Mouse (Mus musculus) embryonic fibroblast, embryonic 13.5 days (primary cell): ENCODE results near the gene Dbn1. TPM values are rescaled to one million over a fixed set of nuclear protein-coding genes. Genes with fewer than 3 reads are reported as not detected.
A peak's percentile ranks its signal among the peaks of the same experiment; 100 is the strongest.

Experiments
- H3K27ac ChIP-seq: 2 replicates; pipeline ENCODE4 v1.5.1; 2012; ENCODE audit warnings: low read length, control low read depth, inconsistent platforms; ENCODE audit not compliant: insufficient read depth
- H3K4me1 ChIP-seq: 2 replicates; pipeline ENCODE4 v1.6.1; 2011; ENCODE audit warnings: low read length; ENCODE audit not compliant: control insufficient read depth, insufficient read depth
- H3K4me3 ChIP-seq: 2 replicates; pipeline ENCODE4 v1.5.1; 2011; ENCODE audit warnings: mild to moderate bottlenecking, control low read depth, low read length; ENCODE audit not compliant: insufficient read depth
- CTCF ChIP-seq: IDR thresholded peaks from 2 replicates; pipeline ENCODE4 v1.5.1; 2011; ENCODE audit warnings: mild to moderate bottlenecking, control low read depth, low read length, moderate library complexity, borderline replicate concordance; ENCODE audit not compliant: insufficient read depth
- POLR2A ChIP-seq: IDR thresholded peaks from 2 replicates; pipeline ENCODE4 v1.6.1; 2011; ENCODE audit warnings: low read depth, mild to moderate bottlenecking, control low read depth, low read length, moderate library complexity
- polyA plus RNA-seq: library from polyadenylated mRNA; stranded (reverse); fragments of >200 nt; gene quantifications from 2 replicates; pipeline ENCODE4 v1.2.4, GENCODE M21; 2011; ENCODE audit warnings: low read depth; ENCODE audit not compliant: missing spikeins, insufficient read length

The Dbn1 gene
- polyA plus RNA-seq, 1 experiment, result 105 TPM

DNA sequence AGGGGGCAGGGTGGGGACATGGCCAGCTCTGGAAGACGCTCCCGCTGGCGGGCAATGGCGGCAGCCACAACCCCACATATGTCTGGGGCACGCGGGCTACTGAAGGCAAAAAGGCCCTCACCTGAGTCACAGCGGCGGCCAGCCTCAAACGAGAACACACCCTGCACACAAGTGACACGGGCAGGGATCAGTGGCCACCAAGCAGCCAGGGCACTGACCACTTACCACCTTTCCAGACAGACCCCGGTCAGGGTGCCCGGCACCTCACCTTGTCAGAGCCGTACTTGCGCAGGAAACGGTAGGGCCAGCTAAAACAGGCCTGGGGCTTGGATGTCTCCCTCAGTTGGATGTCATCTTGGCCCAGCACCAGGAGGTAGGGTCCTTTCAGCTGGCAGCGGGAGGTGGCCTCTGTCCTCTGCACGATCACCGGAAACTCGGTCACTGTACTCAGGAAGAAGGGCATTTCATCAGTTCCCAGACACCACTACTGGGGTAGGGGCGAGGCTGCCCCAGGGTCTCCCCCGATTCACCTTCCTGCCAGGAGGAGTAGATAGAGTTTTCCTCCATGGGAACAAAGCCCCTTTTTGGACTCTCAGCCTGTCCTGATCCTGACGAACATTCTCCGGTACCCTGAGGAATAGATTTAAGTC, 36.2 kb upstream of the Dbn1 start:
- no peak for TF ChIP-seq CTCF
- TF ChIP-seq POLR2A, result no peak
- Histone ChIP-seq H3K27ac (no peak overlapping the region), H3K4me3 (no peak overlapping the region), H3K4me1 (no peaks in the 10 kb centered on the region)

DNA sequence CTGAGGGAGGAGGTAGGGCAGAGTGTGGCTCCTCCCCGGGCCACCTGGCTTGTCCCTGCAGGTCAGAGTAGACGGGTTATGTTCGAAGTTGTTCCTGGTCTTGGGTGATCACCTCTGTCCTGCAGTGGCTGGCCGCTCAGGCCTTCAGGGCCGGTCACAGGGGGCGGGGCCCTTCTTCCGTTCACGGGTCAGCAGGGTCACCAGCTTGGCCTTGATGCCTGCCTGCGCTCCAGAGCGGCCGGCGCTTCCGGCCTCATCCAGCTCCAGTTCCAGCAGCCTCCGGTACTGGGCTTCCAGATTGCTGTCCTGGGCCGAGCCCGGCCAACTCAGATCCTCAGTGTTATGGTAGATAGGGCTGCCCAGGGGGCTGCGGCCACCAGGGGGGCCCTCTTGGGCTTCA, 35.4 kb upstream of the Dbn1 start:
- H3K4me1 ChIP-seq, result no peaks in the 10 kb centered on the region
- TF ChIP-seq POLR2A (no peak), CTCF (no peak)
- no peak overlapping the region for H3K27ac ChIP-seq
- H3K4me3 ChIP-seq, result no peak overlapping the region

DNA sequence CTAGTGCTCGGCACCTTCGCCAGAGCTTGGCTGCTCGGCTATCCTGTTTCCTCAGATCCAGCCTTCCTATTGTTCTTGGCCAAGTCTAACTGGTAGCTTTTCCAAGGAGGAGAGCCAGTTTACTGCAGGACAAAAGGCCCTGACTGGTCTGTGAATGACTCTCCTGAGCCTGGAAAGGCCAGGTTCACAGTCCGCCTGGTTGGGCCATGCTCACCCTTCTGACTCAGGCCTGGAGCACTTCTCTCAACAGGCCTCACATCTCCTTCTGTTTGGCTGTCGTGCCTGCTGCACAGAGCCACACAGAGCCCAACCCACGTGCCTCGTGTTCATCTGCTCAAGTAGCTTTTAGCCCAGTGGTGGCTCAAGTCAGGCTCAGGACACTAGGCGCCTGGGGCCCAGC, 34.8 kb upstream of the Dbn1 start:
- no peak for TF ChIP-seq CTCF
- Histone ChIP-seq H3K27ac (no peak overlapping the region), H3K4me1 (no peaks in the 10 kb centered on the region), H3K4me3 (no peak overlapping the region)

DNA sequence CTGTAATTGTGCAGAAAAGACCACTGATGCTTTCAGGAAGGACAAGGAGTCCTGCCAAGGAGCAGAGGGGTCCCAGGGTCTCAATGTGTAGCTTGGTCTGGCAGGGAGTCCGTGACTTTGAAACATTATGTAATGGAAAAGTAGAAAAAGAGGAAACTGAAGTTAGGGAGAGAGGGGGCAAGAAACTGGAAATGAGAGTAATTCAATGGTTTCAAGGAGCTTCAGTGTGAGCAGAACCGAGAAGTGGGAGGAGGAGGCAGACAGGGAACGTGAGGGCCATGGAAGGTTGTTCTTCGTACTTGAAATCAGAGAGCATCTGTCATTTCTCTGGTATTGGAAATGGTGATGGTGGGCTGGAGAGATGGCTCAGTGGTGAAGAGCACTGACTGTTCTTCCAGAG, 31.7 kb upstream of the Dbn1 start:
- Histone ChIP-seq H3K4me1 (no peaks in the 10 kb centered on the region), H3K27ac (no peak overlapping the region), H3K4me3 (no peak overlapping the region)
- TF ChIP-seq POLR2A (no peak), CTCF (no peak)

DNA sequence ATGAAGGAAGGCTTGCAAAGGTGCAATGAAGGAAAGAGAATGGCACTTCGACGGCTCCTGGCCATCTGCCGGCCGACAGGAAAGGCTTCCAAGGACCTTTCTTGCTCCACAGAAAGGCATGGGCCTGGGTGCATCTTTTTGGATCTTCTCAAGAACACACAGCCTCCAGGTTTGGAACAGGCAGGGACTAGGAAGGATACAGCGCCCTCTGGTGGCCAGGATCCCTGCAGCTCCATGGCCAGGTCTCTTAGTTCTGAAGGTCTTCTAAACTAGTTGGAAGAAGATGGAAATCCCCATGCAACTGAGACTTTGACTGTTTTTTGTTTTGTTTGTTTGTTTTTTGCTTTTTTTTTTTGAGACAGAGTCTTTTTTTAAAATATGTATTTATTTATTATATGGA, 29.0 kb upstream of the Dbn1 start:
- TF ChIP-seq CTCF (peak; percentile 80; the same call in 1 of the 2 replicates), POLR2A (no peak)
- H3K27ac ChIP-seq, result no peak overlapping the region
- H3K4me1 ChIP-seq, result no peaks in the 10 kb centered on the region
- no peak overlapping the region for H3K4me3 ChIP-seq

DNA sequence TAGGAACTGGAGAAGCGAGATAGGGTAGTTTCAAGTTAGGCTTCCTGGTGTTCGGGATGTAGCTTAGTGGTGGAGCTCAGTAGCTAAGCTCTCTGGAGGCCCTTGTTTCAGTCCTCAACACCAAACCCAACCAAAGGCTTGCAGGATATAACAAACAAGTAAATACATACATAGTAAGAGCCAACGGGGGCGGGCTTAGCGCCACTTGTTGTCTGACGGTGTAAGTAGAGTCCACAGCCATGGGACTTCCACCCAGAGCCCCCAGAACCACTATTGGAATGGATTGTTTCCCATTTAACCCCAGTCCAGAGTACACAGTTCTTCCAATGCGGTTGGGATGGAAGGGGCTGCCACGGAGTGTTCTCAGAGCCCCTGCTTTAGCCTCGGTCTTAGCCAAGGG, 25.9 kb upstream of the Dbn1 start:
- H3K4me3 ChIP-seq, result 0 out of 2 replicates have a peak overlapping the region, but pooled peaks have one; percentile 76
- TF ChIP-seq POLR2A, result no peak
- TF ChIP-seq CTCF, result no peak
- no peak overlapping the region for H3K27ac ChIP-seq
- H3K4me1 ChIP-seq, result peaks cover 12% of the 10 kb centered on the region

DNA sequence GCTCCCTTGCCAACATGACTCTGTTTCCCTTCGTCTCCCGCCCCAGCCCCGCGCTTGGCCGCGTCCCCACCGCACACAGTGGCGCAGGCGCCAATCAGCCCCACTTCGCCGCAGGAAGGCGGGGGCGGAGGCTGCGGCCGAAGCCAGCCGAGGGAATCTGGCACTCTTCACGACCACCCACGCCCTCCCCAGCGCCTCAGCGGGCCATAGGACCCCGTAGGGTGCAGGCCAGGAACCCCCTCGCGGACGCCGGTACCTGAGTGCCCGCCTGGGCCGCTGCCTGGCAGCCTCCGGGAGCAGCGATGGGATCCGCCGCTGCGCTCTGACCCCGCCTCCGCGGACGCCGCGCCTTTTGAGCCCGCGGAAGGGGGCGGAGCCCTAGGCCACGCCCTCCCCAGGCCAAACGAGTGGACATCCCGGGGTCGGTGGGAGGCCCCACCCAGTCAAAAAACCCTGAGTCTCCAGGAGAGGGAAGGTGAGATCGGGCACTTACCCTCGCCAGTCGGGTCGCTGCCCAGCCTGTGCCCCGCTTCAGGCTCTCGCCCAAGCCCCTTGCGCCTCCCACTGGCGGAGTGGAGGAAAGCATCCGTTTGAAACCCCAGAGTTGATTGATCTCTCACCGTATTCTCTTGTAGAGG, 25.3 kb upstream of the Dbn1 start, which contains the start of gene Pdlim7:
TSS of gene Pdlim7 (minus strand) at position 566 of the 638 bp plus-strand sequence.
- Histone ChIP-seq H3K4me3 (peak within 1 kb of the TSS; percentile 76), H3K27ac (peak within 1 kb of the TSS; percentile 92), H3K4me1 (peaks cover 16% of the 10 kb centered on the region)
- TF ChIP-seq POLR2A (peak; percentile 98), CTCF (peak; percentile 60; the same call in 1 of the 2 replicates)

DNA sequence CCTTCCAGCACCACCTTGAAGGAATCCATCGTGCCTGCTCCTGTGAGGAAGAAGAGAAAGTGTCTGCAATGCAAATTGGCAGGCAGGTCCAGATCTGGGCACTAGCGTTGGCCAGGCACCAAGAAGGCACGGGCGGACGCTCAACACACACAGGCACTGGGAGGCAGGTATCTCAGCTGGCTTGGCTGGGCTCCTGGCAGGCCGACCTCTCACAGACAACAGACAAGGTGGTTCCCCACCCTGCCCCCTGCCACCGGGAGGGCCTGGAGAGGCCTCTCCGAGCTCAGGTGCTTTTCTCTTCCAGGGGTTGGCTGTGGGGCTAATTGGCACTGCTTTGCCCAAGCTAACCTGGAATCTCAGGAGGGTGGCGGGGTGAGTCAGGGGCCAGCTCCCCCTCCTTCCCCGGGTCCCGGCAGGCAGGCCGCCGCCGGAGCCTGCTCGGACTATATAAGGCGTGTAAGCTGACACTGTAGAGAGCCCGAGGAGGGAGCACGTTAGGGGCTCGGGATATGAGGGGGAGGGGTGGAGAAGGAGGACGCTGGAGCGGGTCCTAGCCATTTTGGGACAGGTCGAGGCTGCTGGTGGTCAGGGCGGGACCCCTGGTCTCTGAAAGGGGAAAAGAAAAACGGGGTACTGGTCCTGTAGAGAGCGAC, 24.6 kb upstream of the Dbn1 start:
- Histone ChIP-seq H3K4me3 (peak overlapping the region; percentile 76), H3K27ac (peak overlapping the region; percentile 92), H3K4me1 (peaks cover 16% of the 10 kb centered on the region)
- TF ChIP-seq POLR2A, result peak; percentile 27
- no peak for TF ChIP-seq CTCF

DNA sequence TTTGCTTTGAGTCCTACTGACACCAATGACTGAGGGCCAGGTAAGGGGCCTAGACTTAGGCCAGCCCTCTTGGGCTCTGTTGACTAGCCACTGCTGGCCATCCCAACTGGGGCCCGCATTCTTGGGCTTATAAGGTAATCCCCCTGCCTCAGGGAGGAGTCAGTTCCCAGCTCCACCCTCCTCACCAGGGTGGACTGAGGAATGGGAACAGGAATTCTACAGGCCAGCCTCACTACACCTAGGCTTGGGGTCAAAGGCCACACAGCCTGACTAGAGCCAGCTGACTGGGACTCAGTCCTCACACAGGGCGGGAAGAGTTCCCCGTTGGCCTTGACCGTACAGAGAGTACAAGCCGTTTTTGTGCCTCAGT, 23.6 kb upstream of the Dbn1 start:
- peak overlapping the region; percentile 76 for H3K4me3 ChIP-seq
- TF ChIP-seq POLR2A, result peak; percentile 50; the same call in 1 of the 2 replicates
- no peak for TF ChIP-seq CTCF
- H3K27ac ChIP-seq, result peak overlapping the region; percentile 92
- H3K4me1 ChIP-seq, result peaks cover 16% of the 10 kb centered on the region
